Mouse (Mus musculus) effector memory CD4-positive, alpha-beta T cell, adult 7 months (primary cell): Measurements from ENCODE around the gene Vmn2r84. TPM values are rescaled to one million over a fixed set of nuclear protein-coding genes. Genes with fewer than 3 reads are reported as not detected.

Experiments
- polyA plus RNA-seq: library from polyadenylated mRNA; unstranded; fragments of 100-300 nt; shearing (Covaris generic); gene quantifications from one replicate; pipeline ENCODE4 v1.2.1, GENCODE M21; 2017

Gene Vmn2r84
- 0.27 TPM for polyA plus RNA-seq

DNA sequence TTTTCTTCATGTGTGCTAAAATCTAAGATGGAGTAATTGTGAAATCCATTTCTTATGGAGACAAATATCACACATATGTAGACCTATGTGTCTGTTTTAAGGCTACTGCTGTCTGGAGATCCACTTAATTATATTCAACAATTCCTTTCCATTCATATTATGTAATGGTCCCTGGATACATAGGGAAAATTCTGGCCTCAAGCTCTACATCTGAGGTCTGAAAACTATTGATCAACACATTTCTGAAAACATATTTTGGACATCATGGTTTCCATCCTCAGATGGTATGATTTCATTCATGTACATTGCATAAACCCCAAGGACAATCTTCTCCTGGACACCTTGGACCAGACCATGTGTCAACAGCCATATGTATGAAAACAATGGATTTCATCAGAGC is at the start of gene Vmn2r84:
TSS of gene Vmn2r84 (minus strand) at position 101 of the 400 bp plus-strand sequence.

GRCm38 (mm10) chr10:130429603-130430002 is 35.5 kb upstream of the Vmn2r84 start, which contains the start of gene Vmn2r85:
TSS of gene Vmn2r85 (minus strand) at chr10:130429703.

Other genes with a start within 250 kb of the Vmn2r84 start
- gene Olfr825, start 227.6 kb downstream of the Vmn2r84 start, polyA plus RNA-seq = not detected
- gene Olfr826, start 210.1 kb downstream of the Vmn2r84 start, polyA plus RNA-seq = not detected
- not detected for gene Olfr827, start 179.9 kb downstream of the Vmn2r84 start, polyA plus RNA-seq
- not detected for gene Neurod4, start 114.1 kb downstream of the Vmn2r84 start, polyA plus RNA-seq
- 172 TPM for gene Tespa1, start 71.5 kb downstream of the Vmn2r84 start, polyA plus RNA-seq
- gene Vmn2r85, start 35.4 kb upstream of the Vmn2r84 start, polyA plus RNA-seq = not detected
- gene Vmn2r86, start 61.7 kb upstream of the Vmn2r84 start, polyA plus RNA-seq = 0.06 TPM
- gene Vmn2r87, start 103.1 kb upstream of the Vmn2r84 start, polyA plus RNA-seq = not detected